Mouse (Mus musculus) stomach, embryonic 14.5 days (tissue): ENCODE measurements around the gene Klhdc8a. TPM values are rescaled to one million over a fixed set of nuclear protein-coding genes. Genes with fewer than 3 reads are reported as not detected.

Source experiments
- ATAC-seq: fragments of 200-750 bp; cut with Nextera tagmentation; 2 replicates; pipeline ENCODE4 v1.8.0; 2017; ENCODE audit warnings: low read depth, moderate TSS enrichment; ENCODE audit not compliant: insufficient number of reproducible peaks, insufficient read depth, low FRiP score
- H3K27ac ChIP-seq: fragments of 300-500 bp; sonication (generic); 2 replicates; pipeline ENCODE4 v1.5.1; 2014; ENCODE audit warnings: mild to moderate bottlenecking, low read length, moderate library complexity, mixed read lengths
- H3K27me3 ChIP-seq: fragments of 300-500 bp; sonication (generic); 2 replicates; pipeline ENCODE4 v1.6.1; 2014; ENCODE audit warnings: low read length, control low read depth, mixed read lengths; ENCODE audit not compliant: control insufficient read depth, insufficient read depth
- H3K36me3 ChIP-seq: fragments of 300-500 bp; sonication (generic); 2 replicates; pipeline ENCODE4 v1.6.1; 2014; ENCODE audit warnings: mild to moderate bottlenecking, control low read depth, low read length, moderate library complexity, mixed read lengths; ENCODE audit not compliant: control insufficient read depth, insufficient read depth
- H3K4me1 ChIP-seq: fragments of 300-500 bp; sonication (generic); 2 replicates; pipeline ENCODE4 v1.6.1; 2014; ENCODE audit warnings: low read length, control low read depth, mixed read lengths; ENCODE audit not compliant: control insufficient read depth, insufficient read depth
- H3K4me2 ChIP-seq: fragments of 300-500 bp; sonication (generic); replicated peaks from 2 replicates; pipeline ENCODE4 v1.6.1; 2014; ENCODE audit warnings: low read depth, low read length, control low read depth
- H3K4me3 ChIP-seq: fragments of 300-500 bp; sonication (generic); 2 replicates; pipeline ENCODE4 v1.5.1; 2014; ENCODE audit warnings: low read depth, low read length, control low read depth
- H3K9ac ChIP-seq: fragments of 300-500 bp; sonication (generic); replicated peaks from 2 replicates; pipeline ENCODE4 v1.6.1; 2014; ENCODE audit warnings: low read depth, mild to moderate bottlenecking, control low read depth, low read length, moderate library complexity, mixed read lengths
- H3K9me3 ChIP-seq: fragments of 300-500 bp; sonication (generic); 2 replicates; pipeline ENCODE4 v1.6.1; 2016; ENCODE audit warnings: low read depth, low read length, control low read depth; ENCODE audit not compliant: control insufficient read depth
- WGBS: fragments of 180-500 bp; shearing (Covaris S2); extraction: QIAGEN DNeasy Blood & Tissue Kit; methylation state at CpG from one replicate; pipeline ENCODE4 v1.1.7; 2014; 5-methylcytosine and 5-hydroxymethylcytosine counted together
- polyA plus RNA-seq: library from polyadenylated mRNA; unstranded; fragments of >200 nt; fragmentation: Nextera tagmentation; extraction: Ambion mirVana; gene quantifications from 2 replicates; pipeline ENCODE4 v1.2.1, GENCODE M21; 2014

Gene Klhdc8a
- polyA plus RNA-seq, 1 experiment from 2014 or later, result not detected

DNA sequence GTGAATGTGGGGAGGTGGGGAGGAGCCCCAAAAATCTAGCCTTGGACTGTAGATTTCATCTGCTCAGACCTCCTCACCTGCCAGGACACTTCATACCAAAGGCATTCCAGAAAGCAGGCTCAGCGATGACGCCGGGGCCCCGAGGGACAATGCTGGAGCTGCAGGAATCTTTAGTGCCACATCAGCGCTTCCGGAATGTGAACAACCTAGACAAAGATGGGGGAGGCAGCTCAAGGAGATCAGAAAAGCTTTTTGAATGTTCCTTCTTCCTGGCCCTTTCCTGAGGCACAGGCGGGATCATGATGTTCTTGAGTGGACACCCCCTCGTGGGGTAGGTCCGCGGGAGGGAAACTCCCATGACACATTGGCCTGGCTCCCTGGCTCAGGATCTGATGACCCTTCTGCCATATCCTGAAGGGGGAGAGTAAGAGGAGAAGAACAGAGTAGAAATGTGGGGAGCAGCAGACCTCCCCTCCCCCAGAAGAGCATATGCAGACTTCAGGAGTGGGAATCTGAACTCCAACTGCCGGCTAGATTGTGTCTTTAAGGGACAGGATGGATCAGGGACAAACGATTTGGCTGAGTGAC is 37.0 kb downstream of the Klhdc8a start:
- no peak overlapping the region for H3K27ac ChIP-seq
- H3K36me3 ChIP-seq, result no peaks in the 10 kb centered on the region
- H3K9ac ChIP-seq, result no peak overlapping the region

DNA sequence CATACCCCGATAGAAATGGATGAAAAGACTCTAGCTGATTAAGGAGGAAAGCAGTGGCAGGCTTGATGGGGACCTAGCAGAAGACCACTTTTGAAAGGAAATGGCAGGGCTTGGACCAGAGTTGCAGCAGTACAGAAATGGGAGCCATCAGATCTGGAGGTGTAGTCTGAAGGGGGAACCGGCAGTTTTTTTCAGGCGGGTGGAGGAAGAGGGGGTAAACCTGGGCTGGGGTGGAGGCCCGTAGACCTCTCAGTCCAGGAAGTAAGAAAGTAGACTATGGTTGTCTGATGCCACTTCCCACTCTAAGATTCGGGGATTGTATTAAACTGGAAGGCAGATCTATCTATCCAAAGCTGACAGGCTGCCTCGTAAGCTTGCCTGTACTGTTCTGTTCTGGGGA is 38.5 kb downstream of the Klhdc8a start:
- peaks cover 21% of the 10 kb centered on the region for H3K4me1 ChIP-seq
- 59% methylated on average over 6 of the region's 6 CpGs for WGBS
- no peaks in the 10 kb centered on the region for H3K9me3 ChIP-seq
- H3K9ac ChIP-seq, result no peak overlapping the region
- no peaks in the 10 kb centered on the region for H3K36me3 ChIP-seq
- no peaks in the 10 kb centered on the region for H3K27me3 ChIP-seq
- H3K4me3 ChIP-seq, result no peak overlapping the region
- ATAC-seq, result no peak
- no peak overlapping the region for H3K27ac ChIP-seq
- no peak overlapping the region for H3K4me2 ChIP-seq

More for the DNA sequence above, 37.0 kb downstream of the Klhdc8a start:
- WGBS, result 54% methylated on average over 12 of the region's 12 CpGs
- Histone ChIP-seq H3K4me2 (no peak overlapping the region), H3K27me3 (no peaks in the 10 kb centered on the region), H3K4me1 (peaks cover 21% of the 10 kb centered on the region), H3K9me3 (no peaks in the 10 kb centered on the region), H3K4me3 (no peak overlapping the region)
- ATAC-seq, result no peak

DNA sequence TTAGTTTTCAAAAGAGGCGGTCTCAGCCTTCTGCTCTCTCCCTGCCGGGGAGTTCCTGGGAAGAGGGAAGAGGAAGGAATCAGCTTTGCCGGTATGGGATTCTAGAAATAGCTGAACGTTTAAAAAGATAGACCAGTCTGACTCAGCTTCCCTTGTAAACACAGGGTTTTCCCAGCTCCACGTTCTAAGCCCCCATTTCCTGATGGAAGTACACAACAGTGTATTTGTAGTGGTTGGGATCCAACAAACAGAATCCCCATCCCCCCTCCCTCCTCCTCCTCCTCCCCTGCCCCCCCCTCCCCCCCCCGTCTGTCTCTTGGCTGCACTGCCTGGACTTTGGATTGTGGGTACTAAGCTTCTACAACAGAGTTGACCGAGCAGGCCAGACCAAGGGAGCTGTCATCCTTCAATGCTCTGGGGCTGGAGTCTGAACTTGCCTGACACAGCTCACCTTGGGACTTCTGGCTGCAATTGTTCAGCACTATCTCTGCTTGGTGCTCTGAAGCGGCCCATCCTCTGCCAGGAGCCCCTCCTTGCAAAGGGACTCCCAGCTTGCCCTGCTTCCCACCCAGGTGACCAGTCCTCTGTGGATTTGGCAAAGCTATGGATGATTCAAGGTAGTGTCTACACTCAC is 39.7 kb downstream of the Klhdc8a start:
- no peak for ATAC-seq
- 34% methylated on average over 8 of the region's 8 CpGs for WGBS
- no peak overlapping the region for H3K27ac ChIP-seq
- peaks cover 21% of the 10 kb centered on the region for H3K4me1 ChIP-seq
- H3K4me3 ChIP-seq, result no peak overlapping the region
- no peak overlapping the region for H3K4me2 ChIP-seq
- no peaks in the 10 kb centered on the region for H3K36me3 ChIP-seq
- no peaks in the 10 kb centered on the region for H3K27me3 ChIP-seq
- H3K9ac ChIP-seq, result no peak overlapping the region
- H3K9me3 ChIP-seq, result no peaks in the 10 kb centered on the region

DNA sequence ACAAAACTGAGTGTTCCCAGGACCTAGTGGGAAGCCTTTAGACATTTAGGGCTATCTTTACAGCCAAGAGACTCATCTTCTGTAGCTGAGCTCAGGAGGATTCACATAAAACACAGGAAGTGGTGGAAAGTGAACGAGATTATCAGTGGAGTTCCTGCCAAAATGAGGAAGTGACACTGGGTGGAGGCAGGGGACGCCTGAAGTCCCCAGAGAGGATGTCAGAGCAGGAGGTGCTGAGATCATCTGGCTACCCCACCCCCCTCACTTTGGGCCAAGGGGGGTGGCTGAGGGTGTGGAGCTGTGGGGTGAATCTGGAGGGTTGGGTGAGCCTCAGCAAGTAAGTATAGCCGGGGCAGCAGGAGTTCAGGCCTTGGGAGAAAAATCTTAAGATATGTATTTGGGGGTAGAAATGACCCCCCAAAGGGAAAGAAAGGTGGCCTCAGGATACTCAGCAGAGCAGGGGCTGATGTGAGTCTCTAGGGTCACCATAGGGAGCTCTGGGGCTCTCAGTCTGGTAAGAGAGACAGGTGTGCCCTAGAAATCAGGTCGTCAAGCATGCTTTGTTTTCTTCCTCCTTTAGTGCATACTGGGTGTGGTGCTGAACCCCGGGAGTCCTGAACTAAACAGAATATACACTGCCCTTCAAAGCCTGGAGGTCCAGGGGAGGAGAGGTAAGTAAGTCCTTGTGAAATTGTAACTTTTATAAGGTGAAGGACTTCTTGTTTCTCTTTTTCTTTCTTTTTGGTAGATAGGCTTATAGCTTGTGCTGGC is 43.5 kb downstream of the Klhdc8a start:
- Histone ChIP-seq H3K27ac (no peak overlapping the region), H3K4me1 (peaks cover 7% of the 10 kb centered on the region; the same call in 1 of the 2 replicates), H3K9me3 (no peaks in the 10 kb centered on the region), H3K27me3 (no peaks in the 10 kb centered on the region), H3K9ac (no peak overlapping the region), H3K4me3 (no peak overlapping the region), H3K36me3 (no peaks in the 10 kb centered on the region), H3K4me2 (no peak overlapping the region)
- ATAC-seq, result no peak
- 38% methylated on average over 5 of the region's 5 CpGs for WGBS

DNA sequence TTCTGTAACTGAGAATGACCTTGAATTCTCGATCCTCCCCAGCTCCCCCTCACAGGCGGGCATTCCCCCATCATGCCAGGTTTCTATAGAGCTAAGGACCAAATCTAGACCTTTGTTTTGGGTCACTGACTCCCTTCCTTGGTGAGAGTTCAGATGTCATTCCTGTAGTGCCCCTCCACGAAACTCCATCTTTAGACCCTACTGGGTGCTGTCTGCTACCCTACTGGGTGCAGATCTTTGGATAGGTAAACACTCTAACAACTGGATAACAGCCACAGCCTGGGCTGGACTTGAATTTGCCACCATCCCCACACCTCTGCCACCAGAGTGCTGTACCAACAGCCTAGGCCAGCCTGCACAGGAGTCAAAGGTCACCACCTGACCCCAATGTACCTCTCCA is 44.1 kb downstream of the Klhdc8a start:
- Histone ChIP-seq H3K9me3 (no peaks in the 10 kb centered on the region), H3K36me3 (no peaks in the 10 kb centered on the region), H3K4me2 (no peak overlapping the region), H3K4me1 (peaks cover 4% of the 10 kb centered on the region; the same call in 1 of the 2 replicates), H3K27me3 (no peaks in the 10 kb centered on the region), H3K27ac (no peak overlapping the region), H3K9ac (no peak overlapping the region), H3K4me3 (no peak overlapping the region)
- no peak for ATAC-seq
- WGBS, result 64% methylated on average over 3 of the region's 3 CpGs

DNA sequence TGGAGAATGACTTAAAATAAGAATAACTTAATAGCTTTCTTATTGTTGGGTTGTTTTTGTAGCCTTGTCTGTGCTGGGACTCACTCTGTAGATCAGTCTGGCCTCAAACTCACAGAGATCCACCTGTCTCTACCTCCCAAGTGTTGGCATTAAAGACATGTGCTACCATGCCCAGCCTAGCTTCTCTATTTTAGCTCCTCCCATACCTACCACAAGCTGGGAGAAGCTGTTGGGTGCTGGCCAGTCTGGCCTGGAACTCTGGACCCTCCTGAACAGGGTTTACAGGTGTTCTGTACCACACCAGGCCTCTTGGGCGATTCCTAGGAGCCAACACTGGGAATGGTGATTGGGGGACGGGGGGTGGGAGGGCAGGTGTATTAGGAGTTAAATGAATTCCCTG is 44.8 kb downstream of the Klhdc8a start:
- Histone ChIP-seq H3K27ac (no peak overlapping the region), H3K9me3 (no peaks in the 10 kb centered on the region), H3K4me3 (no peak overlapping the region), H3K27me3 (no peaks in the 10 kb centered on the region), H3K9ac (no peak overlapping the region), H3K4me1 (peaks cover 4% of the 10 kb centered on the region; the same call in 1 of the 2 replicates), H3K36me3 (no peaks in the 10 kb centered on the region), H3K4me2 (no peak overlapping the region)
- no peak for ATAC-seq
- 95% methylated on average over 2 of the region's 2 CpGs for WGBS

DNA sequence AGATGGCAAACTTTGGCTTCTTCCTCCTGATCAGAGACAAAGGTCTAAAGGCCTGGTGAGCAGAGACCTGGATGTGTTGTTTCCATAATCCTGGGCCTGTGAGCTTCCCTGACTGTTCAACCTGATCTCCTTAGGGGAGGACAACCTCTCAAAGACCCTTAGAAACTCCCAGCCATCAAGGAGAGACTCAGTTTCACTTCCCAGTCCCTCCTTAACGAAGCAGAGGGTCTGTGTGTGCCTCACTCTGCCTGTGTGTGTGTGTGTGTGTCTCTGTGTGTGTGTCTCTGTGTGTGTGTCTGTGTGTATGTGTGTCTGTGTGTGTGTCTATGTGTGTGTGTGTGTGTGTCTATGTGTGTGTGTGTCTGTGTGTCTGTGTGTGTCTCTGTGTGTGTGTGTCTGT is 45.2 kb downstream of the Klhdc8a start:
- Histone ChIP-seq H3K27me3 (no peaks in the 10 kb centered on the region), H3K9ac (no peak overlapping the region), H3K4me1 (peaks cover 4% of the 10 kb centered on the region; the same call in 1 of the 2 replicates), H3K4me3 (no peak overlapping the region), H3K36me3 (no peaks in the 10 kb centered on the region), H3K4me2 (no peak overlapping the region), H3K27ac (no peak overlapping the region), H3K9me3 (no peaks in the 10 kb centered on the region)
- no peak for ATAC-seq
- 85% methylated on average over 1 of the region's 1 CpGs for WGBS

DNA sequence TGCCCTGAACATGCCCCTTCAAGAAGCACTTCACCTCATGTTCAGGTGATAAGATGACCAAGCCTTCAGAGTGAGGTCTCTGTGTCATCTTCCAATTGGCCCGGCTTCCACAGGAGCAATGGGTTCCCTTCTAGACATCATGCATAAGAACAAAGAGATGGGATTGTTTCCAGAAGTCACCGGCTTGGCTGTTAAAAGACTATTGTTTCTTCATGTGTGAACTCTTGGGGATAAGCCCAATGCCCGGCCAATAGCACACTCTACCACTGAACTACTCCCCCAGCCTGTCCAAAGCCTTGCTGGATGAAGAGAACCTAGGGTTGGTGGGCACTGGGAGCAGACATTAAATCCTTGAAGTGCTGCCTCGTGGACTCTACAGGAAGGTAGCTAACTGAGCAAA is 47.1 kb downstream of the Klhdc8a start:
- 84% methylated on average over 4 of the region's 4 CpGs for WGBS
- no peaks in the 10 kb centered on the region for H3K9me3 ChIP-seq
- no peak overlapping the region for H3K27ac ChIP-seq
- no peaks in the 10 kb centered on the region for H3K27me3 ChIP-seq
- H3K9ac ChIP-seq, result no peak overlapping the region
- no peak overlapping the region for H3K4me2 ChIP-seq
- peaks cover 4% of the 10 kb centered on the region; the same call in 1 of the 2 replicates for H3K4me1 ChIP-seq
- H3K36me3 ChIP-seq, result no peaks in the 10 kb centered on the region
- H3K4me3 ChIP-seq, result no peak overlapping the region
- no peak for ATAC-seq
